Mouse (Mus musculus) liver, embryonic 14.5 days (tissue): ENCODE data around the gene Med13l.

ENCODE experiments used
- CTCF ChIP-seq: IDR thresholded peaks from 2 replicates; pipeline ENCODE4 v1.5.1; 2016; ENCODE audit warnings: antibody characterized with exemption, low read depth, control low read depth
- EP300 ChIP-seq: IDR thresholded peaks from 2 replicates; pipeline ENCODE4 v1.6.1; 2016; ENCODE audit warnings: antibody characterized with exemption, low read depth

DNA sequence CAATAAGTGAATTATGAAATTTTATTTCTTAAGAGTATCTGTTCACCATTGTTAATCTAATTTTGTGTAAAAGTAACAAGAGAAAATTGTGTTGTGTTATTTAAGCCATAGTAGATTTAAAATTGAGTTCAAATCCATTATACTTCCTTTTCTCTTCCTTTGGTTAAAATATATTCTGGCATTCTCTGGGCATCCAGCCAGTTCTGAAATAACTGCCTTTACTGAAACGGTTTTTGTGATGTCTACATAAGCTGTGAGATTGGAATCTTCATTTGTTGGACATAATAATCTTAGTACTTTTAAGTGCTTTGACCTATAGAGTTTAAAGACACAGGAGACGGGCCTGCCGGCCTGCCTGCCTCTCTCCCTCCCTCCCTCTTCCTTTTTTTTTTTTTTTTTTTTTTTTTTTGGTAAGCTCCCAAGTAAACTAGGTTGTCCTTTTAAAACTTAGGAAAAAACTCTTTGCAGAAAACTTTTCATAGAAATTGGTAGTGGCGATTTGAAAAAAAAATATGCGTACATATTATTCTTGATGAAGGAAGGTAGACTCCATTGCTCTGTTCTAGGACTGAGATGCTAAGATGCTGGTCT, 78.7 kb downstream of the Med13l start:
- TF ChIP-seq CTCF (no peak), EP300 (no peak)
